Mouse (Mus musculus) liver, embryonic 11.5 days (tissue): Measurements from ENCODE around the gene S100a3. TPM values are rescaled to one million over a fixed set of nuclear protein-coding genes. Genes with fewer than 3 reads are reported as not detected.

Source experiments
- ATAC-seq: fragments of 200-750 bp; cut with Nextera tagmentation; replicated peaks from 2 replicates; pipeline ENCODE4 v1.8.0; 2017; ENCODE audit warnings: moderate number of reproducible peaks, mild to moderate bottlenecking, moderate TSS enrichment, moderate library complexity; ENCODE audit not compliant: low FRiP score
- DNase-seq: peaks from one replicate; pipeline ENCODE4 v3.0.0-alpha.2; 2017; ENCODE audit warnings: low spot score
- H3K27ac ChIP-seq: fragments of 300-500 bp; sonication (generic); 2 replicates; pipeline ENCODE4 v1.5.1; 2014; ENCODE audit warnings: mild to moderate bottlenecking, low read depth, low read length, control low read depth
- H3K27me3 ChIP-seq: fragments of 300-500 bp; sonication (generic); replicated peaks from 2 replicates; pipeline ENCODE4 v1.6.1; 2014; ENCODE audit warnings: low read length, mixed read lengths; ENCODE audit not compliant: control insufficient read depth, insufficient read depth
- H3K36me3 ChIP-seq: fragments of 300-500 bp; sonication (generic); 2 replicates; pipeline ENCODE4 v1.6.1; 2014; ENCODE audit warnings: mild to moderate bottlenecking, low read length, moderate library complexity, mixed read lengths; ENCODE audit not compliant: control insufficient read depth, insufficient read depth
- H3K4me1 ChIP-seq: fragments of 300-500 bp; sonication (generic); replicated peaks from 2 replicates; pipeline ENCODE4 v1.6.1; 2014; ENCODE audit warnings: low read length, mixed read lengths; ENCODE audit not compliant: control insufficient read depth, insufficient read depth
- H3K4me2 ChIP-seq: fragments of 300-500 bp; sonication (generic); 2 replicates; pipeline ENCODE4 v1.6.1; 2014; ENCODE audit warnings: mild to moderate bottlenecking, control low read depth, moderate library complexity
- H3K4me3 ChIP-seq: fragments of 300-500 bp; sonication (generic); 2 replicates; pipeline ENCODE4 v1.5.1; 2014; ENCODE audit warnings: low read depth, low read length, control low read depth
- H3K9ac ChIP-seq: fragments of 300-500 bp; sonication (generic); 2 replicates; pipeline ENCODE4 v1.6.1; 2014; ENCODE audit warnings: low read depth, low read length, control low read depth
- H3K9me3 ChIP-seq: fragments of 300-500 bp; sonication (generic); 2 replicates; pipeline ENCODE4 v1.6.1; 2016; ENCODE audit warnings: low read length, inconsistent platforms, mixed read lengths; ENCODE audit not compliant: control insufficient read depth
- WGBS: fragments of 180-500 bp; shearing (Covaris S2); extraction: QIAGEN DNeasy Blood & Tissue Kit; methylation state at CpG from one replicate; pipeline ENCODE4 v1.1.7; 2014; 5-methylcytosine and 5-hydroxymethylcytosine counted together
- polyA plus RNA-seq: library from polyadenylated mRNA; unstranded; fragments of >200 nt; fragmentation: Nextera tagmentation; extraction: Ambion mirVana; gene quantifications from 2 replicates; pipeline ENCODE4 v1.2.1, GENCODE M21; 2014

The S100a3 gene
- polyA plus RNA-seq, 1 experiment from 2014 or later = not detected

GRCm38 (mm10) chr3:90638511-90639275, 78.3 kb downstream of the S100a3 start:
- H3K9me3 ChIP-seq = no peaks in the 10 kb centered on the region
- H3K4me2 ChIP-seq = no peak overlapping the region
- 41% methylated on average over 1 of the region's 1 CpGs for WGBS
- H3K9ac ChIP-seq = no peak overlapping the region
- no peak overlapping the region for H3K27ac ChIP-seq
- DNase-seq (no peak), ATAC-seq (no peak)
- no peaks in the 10 kb centered on the region for H3K4me1 ChIP-seq
- no peaks in the 10 kb centered on the region for H3K36me3 ChIP-seq
- no peaks in the 10 kb centered on the region for H3K27me3 ChIP-seq
- H3K4me3 ChIP-seq = no peak overlapping the region

DNA sequence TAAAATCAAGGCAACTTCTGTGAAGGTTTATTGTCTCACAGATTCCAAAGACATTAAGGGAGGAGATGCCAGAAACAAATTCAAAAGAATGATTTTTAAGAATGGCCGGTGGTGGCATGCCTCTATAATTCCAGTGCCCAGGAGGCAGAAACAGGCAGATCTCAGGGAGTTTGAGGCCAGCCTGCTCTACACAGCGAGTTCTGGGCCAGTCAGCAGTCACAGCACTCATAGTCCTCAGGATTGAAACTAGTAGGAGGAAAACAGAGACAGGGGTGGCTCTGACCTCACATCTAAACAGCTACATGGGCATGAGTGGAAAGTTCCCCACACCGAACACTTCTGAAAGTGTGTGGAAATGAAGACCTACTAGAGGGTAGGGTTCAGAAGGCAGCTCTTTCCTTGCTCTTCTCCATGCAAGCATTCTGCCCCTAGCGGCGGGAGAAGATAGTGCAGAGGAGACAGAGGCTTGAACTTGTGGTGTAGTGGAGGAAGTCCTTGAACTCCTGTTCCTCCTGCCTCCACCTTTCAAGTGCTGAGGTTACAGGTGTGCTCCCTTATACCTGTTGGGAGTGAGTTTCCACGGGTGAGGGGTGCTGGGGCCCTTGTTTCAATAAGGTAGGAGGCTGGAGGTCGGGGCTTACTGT, 79.3 kb downstream of the S100a3 start:
- H3K27ac ChIP-seq = no peak overlapping the region
- no peak overlapping the region for H3K4me3 ChIP-seq
- no peaks in the 10 kb centered on the region for H3K9me3 ChIP-seq
- H3K27me3 ChIP-seq = no peaks in the 10 kb centered on the region
- H3K36me3 ChIP-seq = no peaks in the 10 kb centered on the region
- no peak overlapping the region for H3K9ac ChIP-seq
- no peak overlapping the region for H3K4me2 ChIP-seq
- H3K4me1 ChIP-seq = no peaks in the 10 kb centered on the region
- DNase-seq = no peak
- WGBS = 42% methylated on average over 7 of the region's 7 CpGs
- no peak; the same call in 1 of the 2 replicates for ATAC-seq

DNA sequence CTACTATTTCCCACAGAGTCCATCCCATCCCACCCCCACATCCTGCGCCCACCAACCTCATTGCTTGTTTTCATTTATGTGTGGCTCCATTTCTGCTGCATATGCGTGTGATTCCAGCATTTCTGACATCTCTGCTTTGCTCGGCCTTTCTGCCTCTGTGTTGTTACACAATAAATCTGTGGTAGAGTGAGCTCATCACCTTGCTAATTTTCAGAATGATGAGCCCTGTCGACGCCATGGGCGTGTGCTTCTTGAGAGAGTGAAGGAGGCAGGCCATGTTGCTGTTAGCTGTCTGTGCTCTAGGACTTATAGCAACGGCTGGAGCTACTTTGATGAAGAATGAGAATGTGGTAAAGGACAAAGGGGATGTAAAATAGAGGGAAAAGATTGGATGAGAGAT, 80.6 kb downstream of the S100a3 start:
- no peaks in the 10 kb centered on the region for H3K27me3 ChIP-seq
- ATAC-seq (no peak), DNase-seq (no peak)
- no peaks in the 10 kb centered on the region for H3K36me3 ChIP-seq
- H3K27ac ChIP-seq = no peak overlapping the region
- H3K9me3 ChIP-seq = no peaks in the 10 kb centered on the region
- no peak overlapping the region for H3K4me3 ChIP-seq
- WGBS = 71% methylated on average over 7 of the region's 7 CpGs
- H3K9ac ChIP-seq = no peak overlapping the region
- H3K4me2 ChIP-seq = no peak overlapping the region
- H3K4me1 ChIP-seq = no peaks in the 10 kb centered on the region

DNA sequence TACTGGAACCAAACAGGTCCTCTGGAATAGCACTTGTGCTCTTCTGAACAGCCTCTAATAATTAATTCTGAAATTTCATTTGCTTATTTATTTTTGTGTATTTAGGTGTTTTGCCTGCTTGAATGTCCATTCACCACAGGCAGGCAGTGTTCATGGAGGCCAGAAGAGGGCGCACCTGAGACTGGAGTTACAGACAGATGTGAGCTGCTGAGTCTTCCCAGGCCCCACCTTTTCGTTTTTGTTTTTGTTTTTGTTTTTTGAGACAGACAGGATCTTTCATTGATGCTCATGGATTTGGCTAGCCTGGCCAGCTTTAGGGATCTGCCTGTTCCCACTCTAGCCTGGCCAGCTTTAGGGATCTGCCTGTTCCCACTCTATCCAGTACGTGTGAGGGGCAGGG, 83.8 kb downstream of the S100a3 start:
- no peaks in the 10 kb centered on the region for H3K9me3 ChIP-seq
- no peak overlapping the region for H3K4me3 ChIP-seq
- ATAC-seq (no peak), DNase-seq (no peak)
- H3K27me3 ChIP-seq = no peaks in the 10 kb centered on the region
- whole genome bisulfite sequencing = 42% methylated on average over 3 of the region's 3 CpGs
- H3K27ac ChIP-seq = no peak overlapping the region
- H3K4me2 ChIP-seq = no peak overlapping the region
- H3K4me1 ChIP-seq = no peaks in the 10 kb centered on the region
- H3K36me3 ChIP-seq = no peaks in the 10 kb centered on the region
- no peak overlapping the region for H3K9ac ChIP-seq

DNA sequence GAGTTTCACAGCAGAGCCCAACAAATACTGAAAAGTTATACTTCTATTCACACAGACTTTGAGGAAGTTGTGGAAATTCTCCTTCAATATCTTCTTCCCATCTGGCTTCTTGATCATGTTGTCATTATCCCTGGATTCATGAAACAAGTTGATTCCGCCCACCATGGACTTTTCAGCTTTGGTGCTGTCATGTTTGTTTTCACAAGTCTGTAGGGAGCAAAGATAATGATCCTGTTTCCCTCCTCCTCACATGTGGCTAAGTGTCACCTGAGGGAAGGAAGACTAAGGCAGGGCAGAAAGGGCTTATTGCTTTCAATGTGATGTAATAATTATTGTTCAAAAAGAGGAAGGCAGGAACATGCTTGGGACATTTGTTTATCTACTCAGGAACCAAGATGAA, 86.9 kb downstream of the S100a3 start:
- no peaks in the 10 kb centered on the region for H3K4me1 ChIP-seq
- ATAC-seq (no peak), DNase-seq (no peak)
- H3K4me3 ChIP-seq = no peak overlapping the region
- no peaks in the 10 kb centered on the region for H3K9me3 ChIP-seq
- H3K27ac ChIP-seq = no peak overlapping the region
- no peaks in the 10 kb centered on the region for H3K27me3 ChIP-seq
- H3K9ac ChIP-seq = no peak overlapping the region
- 70% methylated on average over 1 of the region's 1 CpGs for WGBS
- no peaks in the 10 kb centered on the region for H3K36me3 ChIP-seq
- no peak overlapping the region for H3K4me2 ChIP-seq

GRCm38 (mm10) chr3:90648981-90649380, 88.6 kb downstream of the S100a3 start:
- DNase-seq (no peak), ATAC-seq (no peak)
- Histone ChIP-seq H3K27ac (no peak overlapping the region), H3K9me3 (no peaks in the 10 kb centered on the region), H3K27me3 (no peaks in the 10 kb centered on the region), H3K9ac (no peak overlapping the region), H3K4me1 (no peaks in the 10 kb centered on the region), H3K36me3 (no peaks in the 10 kb centered on the region), H3K4me3 (no peak overlapping the region), H3K4me2 (no peak overlapping the region)

DNA sequence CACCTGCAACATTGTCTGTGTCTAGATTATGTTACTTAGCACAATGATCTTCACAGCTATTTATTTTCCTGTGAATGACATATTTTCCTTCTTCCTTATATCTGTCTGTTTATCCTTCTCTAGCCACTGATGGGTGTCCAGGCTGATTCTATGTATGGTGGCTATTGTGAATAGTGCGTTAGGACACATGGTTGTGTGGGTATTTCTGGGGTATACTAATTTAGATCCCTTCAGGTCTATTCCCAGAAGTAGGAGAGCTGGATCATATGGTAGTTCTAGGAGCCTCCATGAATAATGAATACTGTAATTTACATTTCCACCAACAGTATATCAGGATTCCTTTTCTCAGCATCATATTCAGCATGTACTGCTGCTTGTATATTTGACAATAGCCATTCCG, 89.5 kb downstream of the S100a3 start:
- DNase-seq = no peak
- no peak overlapping the region for H3K4me2 ChIP-seq
- no peak for ATAC-seq
- no peak overlapping the region for H3K27ac ChIP-seq
- no peaks in the 10 kb centered on the region for H3K4me1 ChIP-seq
- no peaks in the 10 kb centered on the region for H3K36me3 ChIP-seq
- 88% methylated on average over 2 of the region's 2 CpGs for WGBS
- H3K9ac ChIP-seq = no peak overlapping the region
- no peaks in the 10 kb centered on the region for H3K9me3 ChIP-seq
- H3K4me3 ChIP-seq = no peak overlapping the region
- H3K27me3 ChIP-seq = no peaks in the 10 kb centered on the region
